ENCODE assay signal across 8 mouse cellular contexts in the genomic region with DNA sequence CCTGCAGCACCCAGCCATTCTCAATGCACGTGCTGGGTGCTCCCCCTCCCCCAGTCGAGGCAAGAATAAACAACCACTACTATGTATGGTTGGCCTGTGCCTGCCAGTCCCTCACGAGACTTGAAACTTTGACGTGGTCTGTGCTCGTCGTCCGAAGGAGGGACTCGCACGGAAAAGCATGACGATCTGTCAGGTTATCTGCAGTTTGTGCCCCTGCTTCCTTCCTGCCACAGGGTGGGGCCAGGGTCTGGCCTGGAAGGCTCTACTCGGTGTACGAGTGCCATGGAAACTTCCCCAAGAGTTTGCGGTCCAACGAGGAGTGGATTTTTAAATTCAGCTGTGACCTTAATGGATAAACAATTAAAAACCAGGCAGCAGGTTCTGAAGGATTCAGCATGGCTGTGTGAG. TPM values are rescaled to one million over a fixed set of nuclear protein-coding genes. Genes with fewer than 3 reads are reported as not detected.
A peak's percentile ranks its signal among the peaks of the same experiment; 100 is the strongest.
DNase-seq lines count a peak whose midpoint lies in the region; ATAC-seq lines count a peak whose summit lies in the region.

No protein-coding gene starts in this region.

- H3K9me3 ChIP-seq in hindbrain, embryonic 13.5 days: no peaks in the 10 kb centered on the region
- H3K9me3 ChIP-seq in limb, embryonic 15.5 days: no peaks in the 10 kb centered on the region

- DNase-seq in adrenal gland, postnatal 14 days: peak; percentile 25
- no peak for DNase-seq in adrenal gland, adult 8-10 months
- DNase-seq in embryo, embryonic 9.5 days (ENCODE audit: extremely low spot score): peak; percentile 35
- DNase-seq in naive thymus-derived CD4-positive, alpha-beta T cell, adult 2 months (ENCODE audit: low read depth): peak; percentile 49
- no peak for DNase-seq in ovary, postnatal 14 days (ENCODE audit: low spot score)
- no peak for DNase-seq in adrenal gland, postnatal 36 days

- peaks cover 43% of the 10 kb centered on the region for H3K4me1 ChIP-seq in hindbrain, embryonic 13.5 days (replicated peaks)
- peaks cover 22% of the 10 kb centered on the region for H3K4me1 ChIP-seq in limb, embryonic 15.5 days

- no peaks in the 10 kb centered on the region for H3K27me3 ChIP-seq in hindbrain, embryonic 13.5 days
- H3K27me3 ChIP-seq in limb, embryonic 15.5 days: no peaks in the 10 kb centered on the region

- no peak for ATAC-seq in hindbrain, embryonic 13.5 days (ENCODE audit: low FRiP score)
- no peak for ATAC-seq in limb, embryonic 15.5 days (ENCODE audit: insufficient number of reproducible peaks, low FRiP score, low TSS enrichment, low read depth)

- no peak overlapping the region for H3K27ac ChIP-seq in hindbrain, embryonic 13.5 days
- H3K27ac ChIP-seq in limb, embryonic 15.5 days: no peak overlapping the region

- no peaks in the 10 kb centered on the region; the same call in 1 of the 2 replicates for H3K36me3 ChIP-seq in hindbrain, embryonic 13.5 days
- no peaks in the 10 kb centered on the region for H3K36me3 ChIP-seq in limb, embryonic 15.5 days

- H3K4me2 ChIP-seq in hindbrain, embryonic 13.5 days: peak overlapping the region; percentile 86
- peak overlapping the region; percentile 82 for H3K4me2 ChIP-seq in limb, embryonic 15.5 days

- H3K4me3 ChIP-seq in hindbrain, embryonic 13.5 days: peak overlapping the region; percentile 81
- peak overlapping the region; percentile 92 for H3K4me3 ChIP-seq in limb, embryonic 15.5 days

- 6% methylated on average over 14 of the region's 14 CpGs for WGBS in hindbrain, embryonic 13.5 days
- WGBS in limb, embryonic 15.5 days: 11% methylated on average over 14 of the region's 14 CpGs

- peak overlapping the region; percentile 89 for H3K9ac ChIP-seq in hindbrain, embryonic 13.5 days
- peak overlapping the region; percentile 87; the same call in 1 of the 2 replicates for H3K9ac ChIP-seq in limb, embryonic 15.5 days

RNA-seq across cellular contexts. Expression of a gene that starts 1.2 kb away (rescaled TPM):
- total RNA-seq in adrenal gland, postnatal 14 days (2021): 18.9 and 20.0 TPM in 2 replicates
- total RNA-seq in adrenal gland, adult 8-10 months (2022): 10 to 100 TPM; 24.3 to 40.6 (median 34.0) TPM
- polyA plus RNA-seq in hindbrain, embryonic 13.5 days (2015; fragmentation: Nextera tagmentation; extraction: Ambion mirVana): 73.9 and 74.8 TPM in 2 replicates
- polyA plus RNA-seq in limb, embryonic 15.5 days (2015; fragmentation: Nextera tagmentation; extraction: Ambion mirVana): 40.6 and 44.5 TPM in 2 replicates
- total RNA-seq in adrenal gland, postnatal 36 days (2021): 10 to 100 TPM; 23.2 to 34.6 TPM

RNA-seq across cellular contexts. Expression of a gene that starts 53.0 kb away (rescaled TPM):
- total RNA-seq in adrenal gland, postnatal 14 days (2021): 3.8 and 4.1 TPM in 2 replicates
- total RNA-seq in adrenal gland, adult 8-10 months (2022): 1 to 10 TPM; 2.2 to 3.3 (median 2.3) TPM
- 4.0 and 4.1 TPM in 2 replicates for polyA plus RNA-seq in hindbrain, embryonic 13.5 days (2015; fragmentation: Nextera tagmentation; extraction: Ambion mirVana)
- 2.6 and 3.0 TPM in 2 replicates for polyA plus RNA-seq in limb, embryonic 15.5 days (2015; fragmentation: Nextera tagmentation; extraction: Ambion mirVana)
- total RNA-seq in adrenal gland, postnatal 36 days (2021): 1 to 10 TPM; 2.4 TPM

Comparison
In these comparisons a context has a peak if more than half of its experiments do, and no peak if none do; other contexts are left out.
1. DNase-seq: peak in adrenal gland, postnatal 14 days (single experiment), embryo, embryonic 9.5 days (single experiment) and naive thymus-derived CD4-positive, alpha-beta T cell, adult 2 months (single experiment); none in adrenal gland, adult 8-10 months (single experiment), ovary, postnatal 14 days (single experiment) and adrenal gland, postnatal 36 days (0 of 2).